Mouse (Mus musculus) liver, embryonic 14.5 days (tissue): ENCODE data around the gene Kank3. TPM values are rescaled to one million over a fixed set of nuclear protein-coding genes. Genes with fewer than 3 reads are reported as not detected.

Source experiments
- ATAC-seq: fragments of 200-750 bp; cut with Nextera tagmentation; 2 replicates; pipeline ENCODE4 v1.8.0; 2017; ENCODE audit warnings: moderate number of reproducible peaks, mild to moderate bottlenecking, moderate library complexity; ENCODE audit not compliant: insufficient read depth
- DNase-seq, 3 experiments: peaks; one replicate each; pipeline ENCODE4 v3.0.0-alpha.2; 2012 to 2013; ENCODE audit warnings: low read depth in 3 of 3, low spot score in 3 of 3
- H3K27ac ChIP-seq: fragments of 300-500 bp; sonication (generic); 2 replicates; pipeline ENCODE4 v1.5.1; 2014; ENCODE audit warnings: moderate library complexity, mild to moderate bottlenecking, control low read depth, inconsistent platforms
- H3K27me3 ChIP-seq: fragments of 300-500 bp; sonication (generic); 2 replicates; pipeline ENCODE4 v1.6.1; 2014; ENCODE audit warnings: mild to moderate bottlenecking, low read length, moderate library complexity; ENCODE audit not compliant: control insufficient read depth, insufficient read depth
- H3K36me3 ChIP-seq: fragments of 300-500 bp; sonication (generic); replicated peaks from 2 replicates; pipeline ENCODE4 v1.6.1; 2014; ENCODE audit warnings: low read depth; ENCODE audit not compliant: control insufficient read depth, insufficient read depth
- H3K4me1 ChIP-seq, 2 experiments: fragments of 200-500 bp in 1 of 2; fragments of 300-500 bp in 1 of 2; sonication (generic) in 1 of 2; replicated peaks; 2 replicates each; pipeline ENCODE4 v1.6.1; 2012 to 2014; ENCODE audit warnings: antibody characterized with exemption in 1 of 2, inconsistent platforms in 1 of 2, low read length in 1 of 2; ENCODE audit not compliant: control insufficient read depth in 2 of 2, insufficient read depth in 2 of 2
- H3K4me2 ChIP-seq: fragments of 300-500 bp; sonication (generic); 2 replicates; pipeline ENCODE4 v1.6.1; 2014; ENCODE audit warnings: low read depth, mild to moderate bottlenecking, control low read depth, moderate library complexity
- H3K4me3 ChIP-seq, 2 experiments: fragments of 200-500 bp in 1 of 2; fragments of 300-500 bp in 1 of 2; sonication (generic) in 1 of 2; 2 replicates each; pipeline ENCODE4 v1.5.1; 2012 to 2014; ENCODE audit warnings: low read depth in 2 of 2, low read length in 2 of 2, mild to moderate bottlenecking in 2 of 2, control low read depth in 1 of 2, inconsistent platforms in 1 of 2, moderate library complexity in 1 of 2; ENCODE audit not compliant: insufficient read depth in 1 of 2
- H3K9ac ChIP-seq: fragments of 300-500 bp; sonication (generic); replicated peaks from 2 replicates; pipeline ENCODE4 v1.6.1; 2014; ENCODE audit warnings: mild to moderate bottlenecking, control low read depth, moderate library complexity
- H3K9me3 ChIP-seq: fragments of 300-500 bp; sonication (generic); 2 replicates; pipeline ENCODE4 v1.6.1; 2016; ENCODE audit warnings: low read length, mixed read lengths; ENCODE audit not compliant: control insufficient read depth
- CTCF ChIP-seq: IDR thresholded peaks from 2 replicates; pipeline ENCODE4 v1.5.1; 2016; ENCODE audit warnings: antibody characterized with exemption, low read depth, control low read depth
- EP300 ChIP-seq: IDR thresholded peaks from 2 replicates; pipeline ENCODE4 v1.6.1; 2016; ENCODE audit warnings: antibody characterized with exemption, low read depth
- WGBS: fragments of 180-500 bp; shearing (Covaris S2); extraction: QIAGEN DNeasy Blood & Tissue Kit; methylation state at CpG from one replicate; pipeline ENCODE4 v1.1.7; 2014; ENCODE audit not compliant: insufficient replicate concordance; 5-methylcytosine and 5-hydroxymethylcytosine counted together
- polyA plus RNA-seq, 2 experiments: library from polyadenylated mRNA; depleted of rRNA in 1 of 2; stranded (reverse) in 1 of 2; unstranded in 1 of 2; fragments of >200 nt; fragmentation: Nextera tagmentation in 1 of 2; extraction: Ambion mirVana in 1 of 2; gene quantifications; 2 replicates each; pipeline versions ENCODE4 v1.2.1 to v1.2.3; 2012 to 2014

The Kank3 gene
- polyA plus RNA-seq, 2 experiments, result 7.3 to 7.6 TPM

- no peak for ATAC-seq
- Histone ChIP-seq H3K4me3 (no peak overlapping the region), H3K27me3 (no peaks in the 10 kb centered on the region), H3K9ac (no peak overlapping the region), H3K27ac (no peak overlapping the region), H3K9me3 (no peaks in the 10 kb centered on the region), H3K4me2 (no peak overlapping the region), H3K36me3 (no peaks in the 10 kb centered on the region), H3K4me1 (peaks cover 0 to 5% of the 10 kb centered on the region in 2 experiments; a peak in 2 of 4 replicates)
- TF ChIP-seq CTCF (no peak), EP300 (no peak)
- no peak for DNase-seq
- WGBS, result 16% methylated on average over 4 of the region's 4 CpGs
Observed at GRCm38 (mm10) chr17:33788732-33789131, 21.6 kb upstream of the Kank3 start.

- Histone ChIP-seq H3K27me3 (no peaks in the 10 kb centered on the region), H3K4me3 (no peak overlapping the region), H3K36me3 (no peaks in the 10 kb centered on the region), H3K4me1 (no peaks in the 10 kb centered on the region), H3K9ac (no peak overlapping the region), H3K4me2 (no peak overlapping the region), H3K27ac (no peak overlapping the region), H3K9me3 (no peaks in the 10 kb centered on the region)
- TF ChIP-seq EP300, result no peak
- no peak; the same call in 1 of the 2 replicates for TF ChIP-seq CTCF
- DNase-seq (no peak), ATAC-seq (no peak)
- WGBS, result 42% methylated on average over 3 of the region's 3 CpGs
Observed at GRCm38 (mm10) chr17:33798306-33798705, 12.0 kb upstream of the Kank3 start.

GRCm38 (mm10) chr17:33799277-33799676 is 11.0 kb upstream of the Kank3 start:
- Histone ChIP-seq H3K4me2 (no peak overlapping the region), H3K9ac (no peak overlapping the region), H3K4me3 (no peak overlapping the region), H3K9me3 (no peaks in the 10 kb centered on the region), H3K27me3 (no peaks in the 10 kb centered on the region), H3K4me1 (peaks cover 0 to 2% of the 10 kb centered on the region in 2 experiments; a peak in 1 of 4 replicates), H3K27ac (no peak overlapping the region), H3K36me3 (no peaks in the 10 kb centered on the region)
- DNase-seq (no peak), ATAC-seq (no peak)
- WGBS, result 17% methylated on average over 1 of the region's 1 CpGs
- TF ChIP-seq CTCF (no peak), EP300 (no peak)

GRCm38 (mm10) chr17:33802221-33802620 is 8.1 kb upstream of the Kank3 start:
- Histone ChIP-seq H3K4me1 (peaks cover 0 to 4% of the 10 kb centered on the region in 2 experiments; a peak in 1 of 4 replicates), H3K4me3 (no peak overlapping the region), H3K9me3 (no peaks in the 10 kb centered on the region), H3K27me3 (no peaks in the 10 kb centered on the region), H3K4me2 (no peak overlapping the region), H3K27ac (no peak overlapping the region), H3K9ac (no peak overlapping the region), H3K36me3 (no peaks in the 10 kb centered on the region)
- no peak for TF ChIP-seq EP300
- peak; percentile 60 for TF ChIP-seq CTCF
- ATAC-seq, result no peak
- no peak for DNase-seq
- WGBS, result 4% methylated on average over 2 of the region's 2 CpGs

GRCm38 (mm10) chr17:33804205-33804604 is 6.1 kb upstream of the Kank3 start:
- no peaks in the 10 kb centered on the region for H3K9me3 ChIP-seq
- H3K27me3 ChIP-seq, result no peaks in the 10 kb centered on the region
- DNase-seq (no peak), ATAC-seq (0 out of 2 replicates have a peak, but pooled peaks have one; percentile 35)
- no peak overlapping the region for H3K27ac ChIP-seq
- 52% methylated on average over 4 of the region's 4 CpGs for WGBS
- H3K36me3 ChIP-seq, result no peaks in the 10 kb centered on the region
- no peak overlapping the region for H3K4me3 ChIP-seq
- no peak for TF ChIP-seq EP300
- TF ChIP-seq CTCF, result no peak
- H3K9ac ChIP-seq, result no peak overlapping the region
- H3K4me1 ChIP-seq, result peaks cover 0 to 4% of the 10 kb centered on the region in 2 experiments; a peak in 1 of 4 replicates
- no peak overlapping the region for H3K4me2 ChIP-seq
